Mouse (Mus musculus) forebrain, postnatal 0 days (tissue): Measurements from ENCODE around the gene Nfx1. TPM values are rescaled to one million over a fixed set of nuclear protein-coding genes. Genes with fewer than 3 reads are reported as not detected.

Experiments used
- ATAC-seq: fragments of 200-750 bp; cut with Nextera tagmentation; 2 replicates; pipeline ENCODE4 v1.8.0; 2017; ENCODE audit warnings: mild to moderate bottlenecking, moderate library complexity
- DNase-seq: peaks from one replicate; pipeline ENCODE4 v3.0.0-alpha.2; 2015
- H3K27ac ChIP-seq: fragments of 300-500 bp; sonication (generic); 2 replicates; pipeline ENCODE4 v1.5.1; 2014; ENCODE audit warnings: low read depth, mild to moderate bottlenecking, antibody characterized with exemption, low read length, moderate library complexity, mixed read lengths
- H3K27me3 ChIP-seq: fragments of 300-500 bp; sonication (generic); 2 replicates; pipeline ENCODE4 v1.6.1; 2014; ENCODE audit warnings: mild to moderate bottlenecking, low read length, mixed read lengths; ENCODE audit not compliant: insufficient read depth
- H3K36me3 ChIP-seq: fragments of 300-500 bp; sonication (generic); 2 replicates; pipeline ENCODE4 v1.6.1; 2014; ENCODE audit warnings: mild to moderate bottlenecking, moderate library complexity; ENCODE audit not compliant: insufficient read depth
- H3K4me1 ChIP-seq: fragments of 300-500 bp; sonication (generic); 2 replicates; pipeline ENCODE4 v1.6.1; 2014; ENCODE audit warnings: antibody characterized with exemption; ENCODE audit not compliant: insufficient read depth
- H3K4me2 ChIP-seq: fragments of 300-500 bp; sonication (generic); 2 replicates; pipeline ENCODE4 v1.6.1; 2014; ENCODE audit warnings: low read depth, mild to moderate bottlenecking, moderate library complexity
- H3K4me3 ChIP-seq: fragments of 300-500 bp; sonication (generic); 2 replicates; pipeline ENCODE4 v1.5.1; 2014; ENCODE audit warnings: low read depth, low read length, mixed read lengths
- H3K9ac ChIP-seq: fragments of 300-500 bp; sonication (generic); 2 replicates; pipeline ENCODE4 v1.6.1; 2014; ENCODE audit warnings: mild to moderate bottlenecking
- H3K9me3 ChIP-seq: fragments of 300-500 bp; sonication (generic); 2 replicates; pipeline ENCODE4 v1.6.1; 2016; ENCODE audit warnings: low read length
- CTCF ChIP-seq: sonication (generic); IDR thresholded peaks from 2 replicates; pipeline ENCODE4 v1.5.1; 2016; ENCODE audit warnings: antibody characterized with exemption, control low read depth, low read depth
- WGBS: fragments of 180-500 bp; shearing (Covaris S2); extraction: QIAGEN DNeasy Blood & Tissue Kit; methylation state at CpG from one replicate; pipeline ENCODE4 v1.1.7; 2014; 5-methylcytosine and 5-hydroxymethylcytosine counted together
- microRNA-seq, 2 experiments: library from miRNA; unstranded; fragments of <30 nt; microRNA quantifications; one replicate each; pipeline ENCODE4; 2016
- polyA plus RNA-seq: library from polyadenylated mRNA; unstranded; fragments of >200 nt; fragmentation: Nextera tagmentation; extraction: Ambion mirVana; gene quantifications from 2 replicates; pipeline ENCODE4 v1.2.1, GENCODE M21; 2015
- total RNA-seq: library from RNA; depleted of rRNA; stranded (reverse); fragments of >200 nt; gene quantifications from 2 replicates; pipeline ENCODE4 v1.2.3, GENCODE M21; 2014; rRNA removed

Nfx1 gene
- total and polyA plus RNA-seq, 2 experiments from 2014 or later: 68.4 to 92.1 TPM

DNA sequence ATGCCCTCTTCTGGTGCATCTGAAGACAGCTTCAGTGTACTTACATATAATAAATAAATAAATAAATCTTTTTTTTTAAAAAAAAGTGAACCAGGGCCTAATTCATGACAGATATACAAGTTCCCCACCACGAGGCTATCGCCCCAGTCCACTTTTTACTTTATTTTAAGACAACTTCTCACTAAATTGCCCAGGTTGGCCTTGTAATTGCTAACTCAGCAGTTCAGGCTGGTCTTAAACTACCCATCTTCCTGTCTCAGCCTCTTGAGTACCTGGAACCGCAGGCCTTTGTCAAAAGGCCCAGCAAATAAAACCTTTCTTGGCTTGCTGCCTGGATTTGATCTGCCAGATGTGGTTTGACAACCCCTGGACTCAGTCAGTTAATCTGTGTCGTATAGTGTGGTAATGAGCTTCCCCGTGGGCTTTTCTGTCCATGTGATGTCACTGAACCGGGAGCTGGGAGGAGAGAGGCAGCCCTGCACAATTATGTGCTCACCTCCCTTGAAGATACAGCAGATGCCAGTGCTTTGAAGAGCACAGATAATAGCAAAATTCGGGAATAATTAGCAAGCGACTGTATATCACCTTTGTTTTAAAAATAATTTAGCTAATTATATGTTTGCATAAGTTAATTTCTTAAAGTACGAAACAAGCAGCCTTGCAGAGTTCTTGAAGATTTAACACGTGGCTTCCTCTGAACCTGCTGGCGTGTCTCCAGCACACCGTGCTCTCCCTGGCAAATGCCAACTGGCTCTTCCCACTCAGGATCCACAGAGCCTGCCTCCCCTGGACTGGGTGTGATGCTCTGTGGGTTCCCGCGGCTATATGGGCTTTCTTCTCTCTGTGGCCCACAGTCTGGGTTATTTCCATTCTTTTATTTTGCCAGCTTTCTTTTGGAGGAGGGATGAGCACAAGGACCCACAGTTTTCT, 101.1 kb downstream of the Nfx1 start:
- Histone ChIP-seq H3K27ac (no peak overlapping the region), H3K4me3 (no peak overlapping the region), H3K9me3 (no peaks in the 10 kb centered on the region), H3K9ac (no peak overlapping the region), H3K4me1 (no peaks in the 10 kb centered on the region), H3K27me3 (no peaks in the 10 kb centered on the region), H3K36me3 (no peaks in the 10 kb centered on the region), H3K4me2 (no peak overlapping the region)
- ATAC-seq (no peak), DNase-seq (no peak)
- WGBS: 51% methylated on average over 14 of the region's 14 CpGs
- no peak for TF ChIP-seq CTCF

DNA sequence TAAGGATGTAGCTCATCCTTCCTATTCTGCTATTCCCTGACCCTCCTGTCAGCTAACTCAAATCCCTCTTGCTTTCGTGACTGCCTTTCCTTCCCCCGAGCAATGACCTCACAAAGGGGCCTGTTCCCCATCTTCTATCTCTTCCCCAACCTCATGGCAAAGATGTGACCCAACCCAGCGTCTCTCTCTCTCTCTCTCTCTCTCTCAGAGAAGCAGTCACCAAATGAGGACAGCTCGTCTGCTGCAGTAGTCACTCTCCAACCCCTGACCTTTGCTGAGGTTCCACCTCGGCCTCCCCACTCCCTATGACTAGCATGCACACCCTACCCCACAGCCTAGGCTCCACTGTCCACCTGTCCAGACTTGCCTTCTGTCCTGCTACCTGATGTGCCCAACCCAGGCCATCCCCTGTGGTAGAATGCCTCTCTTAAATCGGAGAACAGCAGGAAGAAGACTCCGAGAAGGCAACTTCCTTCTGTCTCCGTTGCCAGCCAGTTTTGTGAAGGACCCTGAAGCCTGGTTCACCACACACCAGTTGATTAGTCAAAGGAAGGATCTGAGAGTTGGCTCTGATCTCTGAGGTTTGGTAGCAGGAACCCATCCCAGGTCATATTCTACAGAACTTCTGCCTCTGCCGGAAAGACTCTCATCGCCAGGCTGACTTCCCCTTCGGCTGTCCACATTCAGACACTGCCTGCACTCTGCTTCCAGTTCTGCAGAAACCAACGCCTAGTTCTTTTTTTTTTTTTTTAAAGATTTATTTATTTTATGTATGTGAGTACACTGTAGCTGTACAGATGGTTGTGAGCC, 102.5 kb downstream of the Nfx1 start:
- Histone ChIP-seq H3K36me3 (no peaks in the 10 kb centered on the region), H3K4me3 (no peak overlapping the region), H3K4me2 (no peak overlapping the region), H3K9ac (no peak overlapping the region), H3K27ac (no peak overlapping the region), H3K27me3 (no peaks in the 10 kb centered on the region), H3K9me3 (no peaks in the 10 kb centered on the region), H3K4me1 (no peaks in the 10 kb centered on the region)
- TF ChIP-seq CTCF: no peak
- DNase-seq (no peak), ATAC-seq (no peak)
- WGBS: 83% methylated on average over 12 of the region's 12 CpGs

GRCm38 (mm10) chr4:41074461-41074860, 103.8 kb downstream of the Nfx1 start:
- H3K27ac ChIP-seq: no peak overlapping the region
- H3K4me3 ChIP-seq: no peak overlapping the region
- ATAC-seq: no peak
- no peak overlapping the region for H3K9ac ChIP-seq
- H3K27me3 ChIP-seq: no peaks in the 10 kb centered on the region
- H3K4me1 ChIP-seq: no peaks in the 10 kb centered on the region
- no peaks in the 10 kb centered on the region for H3K36me3 ChIP-seq
- H3K9me3 ChIP-seq: no peaks in the 10 kb centered on the region
- 78% methylated on average over 6 of the region's 6 CpGs for WGBS
- no peak overlapping the region for H3K4me2 ChIP-seq
- TF ChIP-seq CTCF: no peak
- DNase-seq: no peak

Small RNAs within 50 kb of the gene (microRNA-seq; reads per million reads assigned to microRNA genes)
- gene Mir3094: 3.3 to 5.4 reads per million in 2 experiments

Other genes with a start within 250 kb of the Nfx1 start
- gene Dnaja1, start 248.8 kb upstream of the Nfx1 start, total RNA-seq: 185 and 197 TPM in 2 replicates
- 622 and 667 TPM in 2 replicates for gene Dnaja1, start 248.8 kb upstream of the Nfx1 start, polyA plus RNA-seq
- gene Smu1, start 213.0 kb upstream of the Nfx1 start, total RNA-seq: 92.8 and 97.8 TPM in 2 replicates
- 118 and 119 TPM in 2 replicates for gene Smu1, start 213.0 kb upstream of the Nfx1 start, polyA plus RNA-seq
- 6.8 and 10.0 TPM in 2 replicates for gene B4galt1, start 116.9 kb upstream of the Nfx1 start, total RNA-seq
- gene B4galt1, start 116.9 kb upstream of the Nfx1 start, polyA plus RNA-seq: 4.6 and 4.9 TPM in 2 replicates
- gene Spink4, start 50.9 kb upstream of the Nfx1 start, total RNA-seq: not detected in 2 replicates
- gene Spink4, start 50.9 kb upstream of the Nfx1 start, polyA plus RNA-seq: not detected in 2 replicates
- 116 and 174 TPM in 2 replicates for gene Bag1, start 22.6 kb upstream of the Nfx1 start, total RNA-seq
- gene Bag1, start 22.6 kb upstream of the Nfx1 start, polyA plus RNA-seq: 201 and 203 TPM in 2 replicates
- gene Chmp5, start 22.5 kb upstream of the Nfx1 start, total RNA-seq: 94.8 and 101 TPM in 2 replicates
- 146 and 149 TPM in 2 replicates for gene Chmp5, start 22.5 kb upstream of the Nfx1 start, polyA plus RNA-seq
- gene Aqp7, start 77.2 kb downstream of the Nfx1 start, total RNA-seq: not detected in 2 replicates
- not detected in 2 replicates for gene Aqp7, start 77.2 kb downstream of the Nfx1 start, polyA plus RNA-seq
- gene Aqp3, start 127.3 kb downstream of the Nfx1 start, total RNA-seq: 0.23 TPM in 1 of 2 replicates, not detected in the other
- gene Aqp3, start 127.3 kb downstream of the Nfx1 start, polyA plus RNA-seq: 0.13 and 0.36 TPM in 2 replicates
- 54.3 and 81.8 TPM in 2 replicates for gene Nol6, start 153.5 kb downstream of the Nfx1 start, total RNA-seq
- gene Nol6, start 153.5 kb downstream of the Nfx1 start, polyA plus RNA-seq: 39.1 and 46.0 TPM in 2 replicates
- 55.8 and 67.6 TPM in 2 replicates for gene Ube2r2, start 164.8 kb downstream of the Nfx1 start, total RNA-seq
- 39.1 and 46.7 TPM in 2 replicates for gene Ube2r2, start 164.8 kb downstream of the Nfx1 start, polyA plus RNA-seq